Mouse (Mus musculus) small intestine, adult 2 months (tissue): ENCODE data around the gene Tspear.

ENCODE experiments used
- CTCF ChIP-seq: fragments of 200-500 bp; IDR thresholded peaks from 2 replicates; pipeline ENCODE4 v1.5.1; 2012; ENCODE audit warnings: low read depth, mild to moderate bottlenecking, control low read depth, inconsistent platforms, low read length, moderate library complexity, mixed read lengths; ENCODE audit not compliant: insufficient replicate concordance, insufficient read length; ENCODE audit errors: extremely low read depth
- POLR2A ChIP-seq: fragments of 200-500 bp; IDR thresholded peaks from 2 replicates; pipeline ENCODE4 v1.6.1; 2012; ENCODE audit warnings: low read depth, mild to moderate bottlenecking, control low read depth, inconsistent platforms, low read length, moderate library complexity

DNA sequence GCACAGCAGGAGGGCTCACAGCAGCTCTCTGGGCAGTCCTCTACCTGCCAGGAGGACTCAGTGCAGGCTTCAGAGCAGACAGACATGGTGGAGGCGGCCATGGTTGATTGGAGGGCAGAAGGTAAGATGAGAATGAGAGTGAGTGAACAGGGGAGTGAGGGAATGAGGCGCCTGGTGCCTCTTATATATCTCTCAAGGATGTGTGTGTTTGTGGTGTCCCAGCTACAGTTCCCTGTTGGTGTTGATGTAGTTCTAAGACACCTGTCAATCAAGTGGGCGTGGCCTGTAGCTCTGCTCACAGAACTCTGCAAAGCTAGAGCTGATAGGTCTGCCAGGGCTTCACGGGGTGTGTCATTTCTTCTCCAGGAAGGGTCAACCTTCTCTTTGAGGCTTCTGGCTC, 10.8 kb downstream of the Tspear start, which contains the start of gene Gm9508:
- TF ChIP-seq CTCF (no peak), POLR2A (no peak)
